Mouse (Mus musculus) cerebellum, postnatal 25 days (tissue): Measurements from ENCODE around the gene Kcnmb1.

Source experiments
- DNase-seq, 2 experiments: peaks; one replicate each; pipeline ENCODE4 v3.0.0; 2021; ENCODE audit warnings: mixed read lengths in 2 of 2

Kcnmb1 gene

DNA sequence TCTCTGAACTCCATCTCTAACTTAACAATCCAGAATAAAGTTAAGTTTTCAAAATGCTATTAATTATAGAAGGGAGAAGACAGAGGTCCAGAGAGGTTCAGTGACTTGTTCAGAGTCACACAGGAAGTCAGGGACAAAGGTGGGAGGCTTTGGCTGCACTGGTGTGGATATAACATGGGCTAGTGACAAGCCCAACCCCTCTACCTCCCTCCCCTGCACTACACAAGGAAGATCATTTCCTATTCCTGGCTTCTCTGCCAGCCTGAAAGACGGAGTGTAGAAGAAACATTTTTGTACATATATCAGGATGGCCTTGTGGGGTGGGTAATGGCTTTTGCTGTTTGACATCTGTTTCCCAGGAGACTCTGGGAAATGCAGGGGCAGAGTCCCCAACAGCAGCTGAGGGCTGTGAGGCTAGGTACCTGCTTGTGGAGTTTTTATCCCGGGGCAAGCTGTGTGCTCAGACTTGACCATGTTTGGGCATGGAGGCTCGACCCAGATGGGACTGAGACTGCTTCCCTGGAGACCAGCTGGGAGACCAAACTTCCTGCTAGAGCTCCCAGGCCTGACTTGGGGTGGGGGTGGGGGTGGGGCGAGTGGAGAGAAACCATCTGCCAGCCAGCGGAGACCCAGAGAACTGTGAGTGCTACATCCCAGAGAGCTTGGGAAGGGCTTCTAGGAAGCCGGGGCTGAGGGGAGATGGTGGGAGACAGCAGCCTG lies at the start of gene Kcnmb1:
Gene Kcnmb1, plus strand, starts transcription at position 326 of the 720 bp plus-strand sequence.
- no peak for DNase-seq

DNA sequence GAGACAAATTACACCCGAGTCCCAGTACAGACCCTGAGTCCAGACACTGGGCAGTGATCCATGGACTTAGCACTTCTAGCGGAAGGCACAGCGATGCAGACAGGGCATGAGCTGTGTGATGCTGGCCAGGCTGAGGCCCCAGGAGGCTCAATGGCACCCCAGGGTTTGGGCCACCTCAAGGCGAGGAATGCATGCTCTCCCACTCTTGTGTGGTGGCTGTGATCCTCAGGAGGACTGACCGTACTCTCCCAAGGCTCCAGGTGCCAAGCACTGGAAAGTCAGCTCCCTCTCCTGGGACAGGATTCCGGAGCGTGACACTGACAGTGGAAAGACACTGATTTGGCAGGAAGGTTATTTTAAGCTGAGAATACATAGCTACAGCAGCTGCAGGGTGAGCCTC lies 49.8 kb upstream of the Kcnmb1 start:
- DNase-seq, result no peak

DNA sequence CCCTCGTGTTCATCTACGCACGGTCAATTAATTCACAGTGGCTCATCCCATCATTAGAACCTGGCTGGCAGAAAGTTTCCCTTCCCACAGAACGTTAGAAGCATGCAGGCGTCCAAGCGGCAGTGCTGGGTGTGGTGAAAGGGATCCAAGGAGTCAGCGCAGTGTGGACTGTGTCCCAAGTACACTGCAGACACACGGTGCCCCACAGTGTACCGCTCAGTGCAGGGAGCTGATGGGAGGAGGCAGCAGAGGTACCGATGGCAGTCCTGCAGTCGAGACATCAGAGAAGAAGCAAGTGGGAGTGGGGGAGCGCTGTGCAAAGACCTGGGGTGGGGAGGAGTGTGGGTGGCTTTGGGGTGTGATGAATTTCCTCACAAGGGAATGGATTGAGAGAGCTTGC lies 48.6 kb upstream of the Kcnmb1 start:
- no peak for DNase-seq

DNA sequence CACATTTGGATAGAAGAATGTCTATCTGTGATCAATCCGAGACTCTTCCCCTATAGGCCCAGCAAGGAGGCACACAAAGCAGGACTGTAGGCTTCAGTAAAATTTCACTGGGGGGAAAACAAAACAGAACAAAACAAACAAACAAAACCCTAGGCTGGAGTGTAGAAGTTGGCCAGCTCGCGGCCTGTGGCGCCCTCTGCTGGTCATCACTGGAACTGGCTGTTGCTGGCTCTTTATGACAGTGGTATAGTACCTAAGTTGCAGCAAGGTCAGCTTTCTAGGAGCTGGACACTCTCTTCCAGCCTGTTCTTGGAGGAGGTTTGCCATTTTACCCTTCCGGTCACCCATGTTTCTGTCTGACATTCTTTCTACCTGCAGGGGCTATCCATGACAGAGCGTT lies 45.2 kb upstream of the Kcnmb1 start:
- peak; percentile 80 to 86 for DNase-seq

DNA sequence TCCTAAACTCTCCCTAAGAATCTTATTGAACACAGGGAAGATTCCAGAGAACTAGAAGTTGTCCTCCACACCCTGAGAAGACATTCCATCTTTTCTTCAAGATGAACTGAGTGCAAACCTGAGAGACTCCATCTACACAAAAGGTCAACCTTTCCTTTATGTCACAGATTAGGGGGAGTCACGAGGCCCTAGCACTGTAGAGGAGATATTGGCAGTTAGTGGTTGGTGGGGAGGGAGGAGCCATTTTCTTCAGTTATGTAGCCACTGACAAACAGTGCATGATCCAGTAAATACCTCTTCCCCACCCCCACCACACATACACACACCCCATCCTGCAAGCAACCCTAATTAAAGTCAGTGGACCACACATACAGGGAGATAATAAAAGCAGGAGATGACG lies 44.4 kb upstream of the Kcnmb1 start:
- DNase-seq, result no peak

DNA sequence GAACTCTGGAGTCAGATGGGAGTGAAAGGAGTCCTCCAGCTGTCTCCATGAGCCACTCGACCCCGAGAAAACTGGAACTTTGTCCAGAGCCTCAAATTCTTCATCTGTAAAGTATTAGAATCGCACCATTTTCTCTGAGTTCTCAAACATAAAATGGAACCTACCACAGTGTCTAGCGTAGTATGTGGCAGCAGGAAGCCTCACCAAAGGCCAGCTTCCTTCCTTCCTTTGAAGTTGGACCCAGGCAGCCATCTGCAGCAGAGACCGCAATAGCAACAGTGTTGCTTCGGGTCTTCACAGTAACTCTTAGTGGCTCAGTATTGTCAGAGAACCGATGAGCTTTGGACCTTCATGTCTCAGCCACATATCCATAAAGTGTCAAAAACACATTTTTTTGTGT lies 43.0 kb upstream of the Kcnmb1 start:
- no peak for DNase-seq

DNA sequence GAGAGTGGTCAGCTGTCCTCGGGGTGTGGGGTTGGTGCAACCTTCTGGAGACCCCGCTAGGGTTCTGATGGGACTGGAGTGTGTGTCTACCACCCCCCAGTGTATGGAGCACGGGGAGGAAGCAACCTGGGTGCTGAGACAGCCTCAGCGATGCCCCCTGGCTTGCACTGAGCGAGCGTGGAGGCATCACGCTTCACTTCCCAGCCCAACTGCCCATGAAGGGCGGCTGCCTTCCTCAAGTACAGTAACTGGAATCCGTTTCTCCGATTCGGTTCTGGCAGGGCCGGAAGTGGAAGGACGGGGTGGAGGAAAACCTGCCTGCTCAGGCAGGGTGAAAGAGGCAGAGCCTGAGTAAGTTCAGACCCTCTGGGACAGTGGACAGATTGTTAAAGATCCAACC lies 41.4 kb upstream of the Kcnmb1 start:
- no peak for DNase-seq

DNA sequence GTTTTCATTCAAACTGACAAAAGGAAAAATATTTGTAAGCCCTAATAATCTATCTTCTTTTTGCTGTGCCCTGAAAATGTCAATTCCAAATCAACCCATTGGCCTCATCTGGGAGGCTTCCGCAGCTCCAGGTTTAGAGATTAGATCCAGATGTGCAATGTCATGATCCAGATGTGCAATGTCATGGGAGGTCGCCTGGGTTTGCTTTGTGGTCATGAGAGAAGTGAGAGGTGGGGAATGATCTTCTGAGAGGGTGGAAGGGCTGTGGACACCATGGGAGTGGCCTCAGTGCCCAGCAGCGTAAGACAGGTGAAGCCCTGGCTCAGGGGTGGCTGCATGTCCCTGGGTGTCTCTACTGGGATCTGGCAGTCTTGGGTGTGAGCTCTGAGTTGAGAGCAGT lies 39.8 kb upstream of the Kcnmb1 start:
- DNase-seq, result no peak

DNA sequence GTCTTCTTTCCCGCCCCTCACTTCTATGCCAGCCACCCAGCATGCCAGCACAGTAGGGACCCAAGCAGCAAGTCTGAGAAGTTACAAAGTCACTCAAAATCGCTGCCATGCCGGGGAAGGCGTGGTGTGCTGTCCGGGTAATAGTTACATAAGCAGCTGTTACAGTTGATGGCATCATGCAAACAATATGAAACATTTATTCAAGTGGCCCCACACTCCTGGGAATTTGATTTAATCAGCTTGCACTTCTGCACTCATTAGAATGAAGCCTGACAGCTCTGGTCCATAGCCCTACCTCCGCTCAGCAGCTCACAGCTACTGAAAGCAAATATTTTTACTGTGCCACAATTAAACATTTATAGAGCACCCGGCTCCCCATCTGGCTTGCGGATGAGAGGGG lies 37.0 kb upstream of the Kcnmb1 start:
- no peak for DNase-seq

DNA sequence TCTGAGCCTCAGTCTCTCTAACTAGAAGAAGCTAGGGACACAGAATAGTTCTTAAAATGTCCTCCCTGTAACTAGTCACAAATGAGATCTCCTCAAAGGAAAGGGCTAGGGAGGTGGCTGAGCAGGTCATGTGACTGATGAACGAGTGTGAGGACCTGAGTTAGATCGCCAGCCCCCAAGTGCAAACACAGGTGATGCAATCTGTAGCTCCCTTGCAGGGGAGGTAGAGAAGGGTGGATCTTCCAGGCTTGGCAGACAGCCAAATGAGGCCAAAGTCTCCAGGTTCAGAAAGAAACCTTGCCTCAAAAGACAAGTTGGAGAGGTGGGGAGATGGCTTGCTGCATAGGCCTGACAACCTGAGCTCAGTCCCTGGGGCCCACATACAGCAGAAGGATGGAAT lies 36.3 kb upstream of the Kcnmb1 start:
- no peak for DNase-seq

DNA sequence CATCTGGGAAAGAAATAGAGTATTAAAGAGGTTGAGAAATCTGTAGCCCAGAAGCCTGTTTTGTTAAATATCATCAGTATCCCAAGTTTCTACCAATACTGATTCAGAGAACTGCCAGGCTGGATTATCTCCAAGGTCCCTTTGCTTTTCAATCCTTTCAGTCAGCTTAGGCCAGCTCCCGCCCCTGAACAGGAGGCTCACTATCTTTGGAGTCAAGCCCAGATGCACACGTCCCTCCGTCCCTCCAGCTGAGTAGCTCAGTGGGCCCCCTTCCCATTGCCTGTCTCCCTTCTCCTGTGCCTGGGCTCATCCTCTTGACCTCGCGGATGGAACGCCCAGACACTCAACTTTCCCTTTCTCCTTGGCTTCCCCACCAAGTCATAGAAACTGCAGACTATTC lies 35.5 kb upstream of the Kcnmb1 start:
- no peak for DNase-seq

DNA sequence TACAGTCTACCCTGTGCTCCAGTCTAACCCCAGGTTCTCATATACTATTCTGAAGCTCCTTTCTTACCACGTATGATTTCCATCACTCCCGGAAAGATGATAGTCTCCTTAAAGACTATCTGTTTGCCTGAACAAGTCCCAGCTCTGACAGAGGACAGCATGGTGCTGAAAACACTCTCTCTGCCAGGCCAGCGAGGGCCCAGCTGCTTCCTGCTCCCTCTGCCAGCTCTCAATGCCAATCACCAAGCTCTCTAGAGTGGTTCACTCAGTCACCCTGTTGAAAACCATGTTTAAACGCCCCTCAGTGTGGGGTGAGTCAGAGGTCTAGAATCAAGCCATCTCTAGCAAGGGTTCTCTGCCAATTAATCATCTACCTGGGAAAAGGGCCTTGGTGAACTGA lies 35.0 kb upstream of the Kcnmb1 start:
- peak in 1 of 2 experiments; percentile 22 for DNase-seq

DNA sequence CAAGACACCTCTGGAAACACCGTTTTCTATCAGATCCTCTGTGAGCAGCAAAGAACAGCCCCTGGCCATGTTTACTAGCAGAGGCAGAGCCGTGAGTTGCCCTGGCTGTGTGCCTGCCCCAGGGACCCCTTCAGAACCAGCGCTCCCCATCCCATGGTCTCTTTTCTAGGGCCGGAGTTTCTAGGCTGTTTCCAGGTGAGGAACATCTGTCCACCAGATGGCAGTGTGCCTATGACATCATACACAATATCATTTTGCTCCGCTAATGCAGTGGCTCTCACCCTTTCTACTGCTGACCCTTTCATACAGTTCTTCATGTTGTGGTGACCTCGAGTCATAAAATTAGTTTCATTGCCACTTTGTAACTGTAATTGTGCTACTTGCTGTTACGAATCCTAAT lies 34.2 kb upstream of the Kcnmb1 start:
- no peak for DNase-seq

DNA sequence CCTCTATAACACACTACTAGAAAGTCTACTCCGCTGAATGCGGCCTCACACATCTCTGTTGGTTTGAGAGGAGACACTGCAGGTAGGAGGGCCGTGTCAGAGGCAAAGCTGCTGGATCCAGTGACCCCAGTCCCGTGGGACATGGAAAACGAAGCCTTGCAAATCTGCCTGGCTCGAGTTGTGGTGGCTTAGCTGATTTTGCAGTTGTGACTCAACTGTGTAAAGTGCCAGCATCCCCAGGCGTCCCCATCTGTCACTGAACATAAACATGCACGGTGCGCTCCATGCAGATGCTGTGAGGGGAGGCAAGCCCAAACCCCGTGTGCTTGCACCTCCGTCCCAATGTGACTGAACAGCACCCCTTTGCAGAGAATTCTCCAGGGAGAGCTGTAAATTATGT lies 33.4 kb upstream of the Kcnmb1 start:
- DNase-seq, result no peak

DNA sequence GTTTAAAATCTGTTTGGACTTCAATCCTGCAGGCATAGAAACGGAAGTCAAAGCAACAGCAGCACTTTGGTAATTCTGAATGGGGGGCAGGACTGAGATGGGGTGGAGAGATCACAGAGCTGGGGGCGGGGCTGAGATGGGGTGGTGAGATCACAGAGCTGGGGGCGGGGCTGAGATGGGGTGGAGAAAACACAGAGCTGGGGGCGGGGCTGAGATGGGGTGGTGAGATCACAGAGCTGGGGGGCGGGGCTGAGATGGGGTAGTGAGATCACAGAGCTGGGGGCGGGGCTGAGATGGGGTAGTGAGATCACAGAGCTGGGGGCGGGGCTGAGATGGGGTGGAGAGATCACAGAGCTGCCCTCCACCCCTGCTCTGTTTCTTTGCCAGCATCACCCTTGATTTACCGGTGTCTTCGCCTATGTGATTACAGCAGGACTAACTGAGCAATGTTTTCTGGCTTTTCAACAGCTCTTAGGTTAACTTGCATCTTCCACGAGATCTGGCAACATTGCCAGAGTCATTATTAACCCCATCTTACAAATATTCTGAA lies 30.9 kb upstream of the Kcnmb1 start:
- DNase-seq, result no peak

DNA sequence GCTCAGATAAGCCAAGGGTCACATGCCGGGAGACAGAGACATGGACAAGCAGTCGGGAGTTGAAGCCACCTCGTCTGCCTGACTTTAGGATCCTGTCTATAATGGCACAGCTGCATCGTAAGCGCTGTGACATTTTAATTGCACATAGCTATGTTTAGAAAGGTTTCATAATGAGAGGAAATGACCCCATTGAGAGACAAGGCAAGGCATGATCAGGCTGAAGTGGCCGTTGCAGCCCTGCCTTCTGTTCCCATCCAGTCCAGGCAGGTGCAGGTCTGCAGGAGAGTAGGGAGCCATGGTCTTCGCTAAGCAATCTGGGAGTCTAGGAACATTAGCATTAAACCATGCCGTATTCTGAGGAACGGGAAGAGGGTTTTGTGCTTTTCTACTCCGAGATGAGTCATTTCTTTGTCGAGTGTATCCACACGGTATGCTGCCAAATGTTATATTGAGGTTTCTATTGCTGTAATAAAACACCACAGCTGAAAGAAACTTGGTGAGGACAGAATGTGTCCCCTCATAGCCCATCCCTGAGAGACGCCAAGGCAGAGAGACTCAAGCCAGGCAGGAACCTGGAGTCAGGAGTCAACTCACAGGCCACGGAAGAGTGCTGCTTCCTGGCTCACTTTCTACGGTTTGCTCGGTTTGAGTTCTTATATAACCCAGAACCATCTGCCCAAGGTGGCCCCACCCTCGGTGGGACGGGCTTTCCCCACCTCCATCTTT lies 30.3 kb upstream of the Kcnmb1 start:
- no peak for DNase-seq

DNA sequence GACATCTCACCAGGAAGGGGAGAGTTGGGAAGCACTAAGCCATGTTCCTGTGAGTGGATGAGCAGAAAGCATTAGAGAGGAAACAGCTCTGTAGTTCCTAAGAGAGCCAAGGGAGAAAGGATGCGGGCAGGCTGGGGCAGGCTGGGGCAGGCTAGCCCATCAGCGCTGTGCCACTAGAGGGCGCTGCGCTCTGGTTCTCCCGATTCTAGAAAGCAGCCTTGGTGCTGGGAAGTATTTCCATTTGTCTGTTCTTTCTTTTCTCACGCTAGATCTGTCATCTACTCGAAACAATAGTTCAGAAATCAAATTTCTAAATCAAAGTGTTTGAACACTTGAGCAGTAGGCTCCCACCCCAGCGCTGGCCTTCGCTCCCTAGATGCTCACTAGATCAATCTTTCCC lies 28.5 kb upstream of the Kcnmb1 start:
- no peak for DNase-seq

DNA sequence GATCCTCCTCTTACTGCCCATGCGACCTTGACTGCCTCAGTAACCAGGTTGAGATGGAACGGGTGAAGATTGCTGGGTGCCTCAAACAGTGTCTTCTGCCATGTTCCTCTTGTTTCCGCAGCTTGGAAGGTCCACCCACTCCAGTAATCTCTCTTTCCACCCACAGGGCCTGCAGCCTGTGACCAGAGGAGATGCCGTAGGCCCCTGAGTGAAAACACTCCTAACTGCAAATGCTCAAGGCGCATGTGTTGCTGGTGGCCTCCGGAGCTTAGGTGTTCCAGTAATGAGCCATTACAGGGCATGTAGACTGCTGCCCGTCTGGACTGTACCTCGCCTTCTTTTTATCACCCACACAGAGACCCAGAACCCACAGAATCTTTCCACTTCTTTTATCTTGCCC lies 25.2 kb upstream of the Kcnmb1 start:
- no peak for DNase-seq

DNA sequence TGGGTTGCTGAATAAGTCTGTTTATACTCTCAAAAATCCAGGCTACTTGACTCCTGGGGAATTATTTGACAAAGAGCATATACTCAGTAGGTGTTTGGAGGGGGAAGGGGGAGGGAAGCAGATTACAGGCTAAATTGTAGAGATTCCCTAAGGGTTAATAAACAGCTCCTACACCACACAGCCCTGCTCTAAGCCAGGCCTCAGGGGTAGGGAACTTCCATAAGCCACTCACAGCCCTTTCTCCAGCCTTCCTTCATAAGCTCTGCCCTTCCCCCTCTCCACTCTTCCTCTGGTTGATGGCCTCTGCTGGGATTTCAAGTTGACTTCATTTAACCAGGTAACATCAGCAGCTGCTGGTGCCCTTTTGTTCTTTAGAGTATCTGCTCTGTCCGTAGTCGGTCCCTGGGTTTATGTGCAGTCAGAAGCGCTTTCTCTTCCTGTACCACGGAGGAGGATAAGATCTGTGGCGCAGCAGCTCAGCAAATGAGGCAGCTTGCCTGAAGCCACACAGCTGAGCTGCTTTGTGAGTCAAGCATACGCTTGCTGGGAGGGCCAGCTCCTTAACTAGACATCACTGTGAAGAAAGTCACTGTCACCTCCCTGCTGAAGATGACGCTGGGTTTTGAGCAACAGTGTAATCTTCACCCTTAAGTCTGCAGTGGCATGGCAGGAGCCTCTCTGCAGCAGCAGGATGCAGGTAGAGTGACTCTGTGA lies 24.1 kb upstream of the Kcnmb1 start:
- DNase-seq, result no peak

DNA sequence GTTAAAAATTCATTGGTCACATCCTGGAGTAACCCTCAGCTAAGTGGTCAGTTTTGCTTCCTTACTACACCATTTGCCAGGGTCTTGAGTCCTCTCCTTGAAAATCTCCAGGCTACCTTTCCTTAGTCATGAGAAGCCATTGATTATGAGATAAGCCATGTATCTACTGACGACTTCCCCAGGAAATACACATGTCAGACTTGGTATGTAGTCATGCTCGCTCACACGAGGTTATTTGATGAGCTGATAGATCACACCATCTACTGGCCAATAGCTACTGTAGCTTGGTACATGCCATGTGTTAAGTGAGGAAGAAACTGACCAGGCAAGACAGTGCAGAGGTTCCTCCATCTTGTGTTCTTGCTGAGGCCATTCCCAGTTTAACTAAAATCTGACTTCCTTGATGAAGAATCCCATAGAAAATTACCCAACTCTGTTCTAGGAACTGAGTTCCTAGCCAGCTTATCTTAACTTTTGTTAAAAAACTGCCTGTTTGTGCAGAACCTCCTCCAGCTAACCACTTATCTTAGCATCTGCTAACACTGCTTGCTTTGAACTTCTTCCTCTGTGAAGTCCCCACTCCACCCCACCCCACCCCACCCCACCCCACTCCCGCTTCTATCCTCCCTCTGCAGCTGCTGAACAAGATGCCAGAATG lies 23.2 kb upstream of the Kcnmb1 start:
- DNase-seq, result no peak

DNA sequence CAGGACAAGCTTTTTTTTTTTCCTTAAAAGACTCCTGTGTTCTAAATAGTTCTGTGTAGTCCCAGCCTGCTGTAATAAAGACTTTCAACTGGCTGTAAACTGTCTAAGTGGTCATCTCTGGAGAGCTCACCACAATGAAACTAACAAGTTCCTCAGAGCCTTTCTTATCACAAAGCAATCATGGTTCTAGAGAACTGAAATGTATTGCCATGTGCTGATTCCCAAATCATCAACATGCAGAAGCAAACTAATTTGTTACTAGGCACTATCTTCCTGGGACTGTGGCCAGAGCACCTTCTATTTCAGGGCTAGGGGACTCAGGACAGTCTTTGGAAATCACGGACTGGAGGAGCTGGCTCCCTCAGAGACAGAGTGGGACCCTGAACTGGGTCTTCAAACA lies 19.2 kb upstream of the Kcnmb1 start:
- no peak for DNase-seq

DNA sequence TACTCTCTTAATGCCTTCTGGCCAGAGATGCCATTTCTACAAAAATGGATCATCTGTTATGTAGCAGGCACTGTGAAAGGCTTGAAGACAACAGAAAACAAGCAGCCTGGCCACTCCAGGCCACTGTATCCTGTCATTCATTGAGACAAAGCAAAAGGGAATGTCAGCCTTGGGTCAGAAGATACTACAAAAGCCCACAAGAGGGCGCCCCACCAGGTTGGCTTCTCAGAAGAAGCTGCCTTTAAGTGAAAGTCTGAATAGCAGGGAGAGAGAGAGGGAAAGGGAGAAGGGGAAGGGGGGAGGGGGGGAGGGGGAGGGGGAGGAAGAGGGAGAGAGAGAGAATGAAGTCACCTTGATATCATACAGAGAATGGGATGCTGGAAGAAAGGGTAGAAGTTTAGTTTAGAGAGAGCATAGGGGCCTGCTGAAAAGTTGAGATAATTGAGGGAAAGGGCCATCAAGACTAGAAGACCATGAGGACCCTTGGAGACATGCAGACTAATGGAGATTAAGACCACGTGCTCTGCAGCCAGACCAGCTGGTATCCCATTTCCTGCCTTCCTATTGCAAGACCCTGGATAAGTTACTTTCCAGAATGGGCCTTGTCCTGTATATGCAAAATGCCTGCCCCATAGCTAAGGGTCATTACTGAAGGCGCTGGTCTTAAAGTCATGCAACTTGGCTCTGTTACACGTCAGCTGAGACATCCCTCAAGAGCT lies 18.6 kb upstream of the Kcnmb1 start:
- DNase-seq, result peak in 1 of 2 experiments; percentile 25
